Mouse (Mus musculus): ENCODE data around the gene Cpn1.

Gene Cpn1

GRCm38 (mm10) chr19:43917763-43918162, 68.6 kb downstream of the Cpn1 start:
- H3K4me3 ChIP-seq (replicated peaks; ENCODE audit: low read length), result no peak overlapping the region
- H3K9me3 ChIP-seq (ENCODE audit: low read length), result no peaks in the 10 kb centered on the region
- H3K4me1 ChIP-seq (replicated peaks; ENCODE audit: low read depth, low read length), result peaks cover 58% of the 10 kb centered on the region
- H3K36me3 ChIP-seq (ENCODE audit: insufficient read depth, low read length), result no peaks in the 10 kb centered on the region
- no peak for TF ChIP-seq CTCF (conservative IDR thresholded peaks at IDR 0.05; ENCODE audit: low read length)
- TF ChIP-seq NANOG (IDR thresholded peaks at IDR 0.05; ENCODE audit: borderline replicate concordance, low read length), result no peak
- TF ChIP-seq POU5F1 (IDR thresholded peaks at IDR 0.05; ENCODE audit: borderline replicate concordance, low read length), result no peak
- no peaks in the 10 kb centered on the region for H3K27me3 ChIP-seq (ENCODE audit: insufficient read depth, low read length)

DNA sequence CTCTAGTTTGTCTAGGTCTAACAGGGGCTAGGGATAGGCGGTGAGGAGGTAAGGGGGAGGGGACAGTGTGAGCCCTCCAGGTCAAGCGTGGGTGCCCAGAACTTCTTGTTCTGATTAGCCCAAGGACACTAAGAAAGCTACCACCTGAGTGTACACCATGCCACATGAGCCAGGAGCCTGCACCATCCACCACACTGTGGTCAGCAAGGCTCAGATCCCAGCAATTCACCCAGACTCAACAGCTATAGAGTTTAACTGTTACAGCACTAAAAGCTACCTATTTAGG, 69.0 kb downstream of the Cpn1 start:
- peaks cover 55% of the 10 kb centered on the region for H3K4me1 ChIP-seq (replicated peaks; ENCODE audit: low read depth, low read length)
- H3K27me3 ChIP-seq (ENCODE audit: insufficient read depth, low read length), result no peaks in the 10 kb centered on the region
- no peaks in the 10 kb centered on the region for H3K36me3 ChIP-seq (ENCODE audit: insufficient read depth, low read length)
- peak overlapping the region; percentile 66 for H3K4me3 ChIP-seq (replicated peaks; ENCODE audit: low read length)
- TF ChIP-seq NANOG (IDR thresholded peaks at IDR 0.05; ENCODE audit: borderline replicate concordance, low read length), result no peak
- TF ChIP-seq POU5F1 (IDR thresholded peaks at IDR 0.05; ENCODE audit: borderline replicate concordance, low read length), result no peak
- TF ChIP-seq CTCF (conservative IDR thresholded peaks at IDR 0.05; ENCODE audit: low read length), result no peak
- H3K9me3 ChIP-seq (ENCODE audit: low read length), result no peaks in the 10 kb centered on the region

DNA sequence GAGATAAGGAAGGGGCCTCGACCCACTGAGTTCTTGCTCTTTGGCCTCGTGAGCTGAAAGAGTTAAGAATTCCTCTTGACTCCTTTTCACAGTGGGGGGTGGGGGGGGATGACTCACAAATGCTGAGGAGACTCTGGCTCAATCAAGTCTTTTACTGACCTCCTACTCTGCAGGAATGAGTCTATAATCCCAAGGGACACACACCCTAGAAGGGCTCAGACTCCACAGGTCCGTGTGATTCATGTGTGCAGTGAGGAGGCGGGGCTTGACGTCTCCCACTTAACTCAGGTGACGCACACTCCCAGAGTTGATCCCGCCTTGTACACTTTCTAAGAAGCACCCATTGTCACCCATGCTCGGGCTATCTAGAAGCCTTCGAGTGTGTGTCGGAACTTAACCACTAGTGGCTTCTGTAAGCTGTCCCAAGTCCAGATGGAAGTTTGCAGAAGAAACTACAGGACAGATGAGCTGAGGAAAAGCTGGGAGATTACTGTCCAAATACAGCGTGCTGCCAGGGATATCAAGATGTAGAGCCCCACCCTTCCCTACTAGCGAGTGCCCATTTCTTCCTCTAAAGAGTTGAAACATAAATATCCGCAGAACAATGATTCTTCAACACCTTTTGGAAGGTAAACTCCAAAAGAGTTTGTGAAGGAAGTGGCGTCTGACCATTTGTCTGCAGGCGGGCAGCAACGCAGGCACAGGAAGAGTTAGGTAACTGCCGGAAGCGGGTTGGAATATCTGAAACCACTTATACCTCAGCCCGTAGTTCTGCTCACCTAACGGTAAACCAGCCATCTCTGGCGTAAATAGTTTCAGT, 69.6 kb downstream of the Cpn1 start:
- Histone ChIP-seq H3K4me1 (replicated peaks; ENCODE audit: low read depth, low read length) (peaks cover 54% of the 10 kb centered on the region), H3K9me3 (ENCODE audit: low read length) (no peaks in the 10 kb centered on the region), H3K27me3 (ENCODE audit: insufficient read depth, low read length) (no peaks in the 10 kb centered on the region), H3K4me3 (replicated peaks; ENCODE audit: low read length) (peak overlapping the region; percentile 66), H3K36me3 (ENCODE audit: insufficient read depth, low read length) (no peaks in the 10 kb centered on the region)
- TF ChIP-seq POU5F1 (IDR thresholded peaks at IDR 0.05; ENCODE audit: borderline replicate concordance, low read length), result no peak
- TF ChIP-seq NANOG (IDR thresholded peaks at IDR 0.05; ENCODE audit: borderline replicate concordance, low read length), result no peak
- TF ChIP-seq CTCF (conservative IDR thresholded peaks at IDR 0.05; ENCODE audit: low read length), result no peak

GRCm38 (mm10) chr19:43915431-43915830, 70.9 kb downstream of the Cpn1 start:
- no peaks in the 10 kb centered on the region; the same call in 1 of the 2 replicates for H3K36me3 ChIP-seq (ENCODE audit: insufficient read depth, low read length)
- peaks cover 43% of the 10 kb centered on the region for H3K4me1 ChIP-seq (replicated peaks; ENCODE audit: low read depth, low read length)
- TF ChIP-seq CTCF (conservative IDR thresholded peaks at IDR 0.05; ENCODE audit: low read length) (no peak), POU5F1 (IDR thresholded peaks at IDR 0.05; ENCODE audit: borderline replicate concordance, low read length) (no peak), NANOG (IDR thresholded peaks at IDR 0.05; ENCODE audit: borderline replicate concordance, low read length) (no peak)

GRCm38 (mm10) chr19:43914986-43915385, 71.4 kb downstream of the Cpn1 start:
- Histone ChIP-seq H3K4me3 (replicated peaks; ENCODE audit: low read length) (no peak overlapping the region), H3K36me3 (ENCODE audit: insufficient read depth, low read length) (no peaks in the 10 kb centered on the region; the same call in 1 of the 2 replicates), H3K9me3 (ENCODE audit: low read length) (no peaks in the 10 kb centered on the region), H3K4me1 (replicated peaks; ENCODE audit: low read depth, low read length) (peaks cover 39% of the 10 kb centered on the region), H3K27me3 (ENCODE audit: insufficient read depth, low read length) (no peaks in the 10 kb centered on the region)
- TF ChIP-seq POU5F1 (IDR thresholded peaks at IDR 0.05; ENCODE audit: borderline replicate concordance, low read length) (no peak), NANOG (IDR thresholded peaks at IDR 0.05; ENCODE audit: borderline replicate concordance, low read length) (no peak), CTCF (conservative IDR thresholded peaks at IDR 0.05; ENCODE audit: low read length) (no peak)

More at GRCm38 (mm10) chr19:43915431-43915830, 70.9 kb downstream of the Cpn1 start:
- H3K9me3 ChIP-seq (ENCODE audit: low read length), result no peaks in the 10 kb centered on the region
- H3K4me3 ChIP-seq (replicated peaks; ENCODE audit: low read length), result no peak overlapping the region
- no peaks in the 10 kb centered on the region for H3K27me3 ChIP-seq (ENCODE audit: insufficient read depth, low read length)

- TF ChIP-seq CTCF (conservative IDR thresholded peaks at IDR 0.05; ENCODE audit: low read length) (no peak), NANOG (IDR thresholded peaks at IDR 0.05; ENCODE audit: borderline replicate concordance, low read length) (no peak), POU5F1 (IDR thresholded peaks at IDR 0.05; ENCODE audit: borderline replicate concordance, low read length) (no peak)
- Histone ChIP-seq H3K27me3 (ENCODE audit: insufficient read depth, low read length) (no peaks in the 10 kb centered on the region), H3K9me3 (ENCODE audit: low read length) (no peaks in the 10 kb centered on the region), H3K36me3 (ENCODE audit: insufficient read depth, low read length) (no peaks in the 10 kb centered on the region; the same call in 1 of the 2 replicates), H3K4me3 (replicated peaks; ENCODE audit: low read length) (no peak overlapping the region), H3K4me1 (replicated peaks; ENCODE audit: low read depth, low read length) (peaks cover 32% of the 10 kb centered on the region)
Observed at GRCm38 (mm10) chr19:43912775-43913486, 73.4 kb downstream of the Cpn1 start.

GRCm38 (mm10) chr19:43906492-43906891, 79.9 kb downstream of the Cpn1 start:
- Histone ChIP-seq H3K27me3 (ENCODE audit: insufficient read depth, low read length) (no peaks in the 10 kb centered on the region), H3K9me3 (ENCODE audit: low read length) (no peaks in the 10 kb centered on the region), H3K4me1 (replicated peaks; ENCODE audit: low read depth, low read length) (peaks cover 31% of the 10 kb centered on the region), H3K36me3 (ENCODE audit: insufficient read depth, low read length) (peaks cover 7% of the 10 kb centered on the region; the same call in 1 of the 2 replicates), H3K4me3 (replicated peaks; ENCODE audit: low read length) (no peak overlapping the region)
- TF ChIP-seq CTCF (conservative IDR thresholded peaks at IDR 0.05; ENCODE audit: low read length) (peak; percentile 80), POU5F1 (IDR thresholded peaks at IDR 0.05; ENCODE audit: borderline replicate concordance, low read length) (no peak)

Measured in E14TG2a.4 (cell line).